Mouse (Mus musculus) ES-E14 (cell line): ENCODE measurements at regions not wholly inside any gene's neighbourhood (a gene's known extent, or its start where the extent isn't known, plus 50 kb on each side); places are given as distances from the start of the nearest gene placed in this dataset.
A peak's percentile ranks its signal among the peaks of the same experiment; 100 is the strongest.

Source experiments
- CHD2 ChIP-seq: IDR thresholded peaks from 2 replicates; pipeline ENCODE4 v1.6.1; 2014; ENCODE audit warnings: mild to moderate bottlenecking, low read depth, low read length, inconsistent platforms
- HCFC1 ChIP-seq: IDR thresholded peaks from 2 replicates; pipeline ENCODE4 v1.6.1; 2012; ENCODE audit warnings: low read length, inconsistent platforms, borderline replicate concordance; ENCODE audit not compliant: insufficient read depth
- MAFK ChIP-seq: IDR thresholded peaks from 2 replicates; pipeline ENCODE4 v1.6.1; 2014; ENCODE audit warnings: mild to moderate bottlenecking, low read depth, low read length, inconsistent platforms; ENCODE audit not compliant: insufficient read depth
- ZC3H11A ChIP-seq: IDR thresholded peaks from 2 replicates; pipeline ENCODE4 v1.6.1; 2012; ENCODE audit warnings: low read depth, mild to moderate bottlenecking, inconsistent platforms, low read length, borderline replicate concordance
- ZNF384 ChIP-seq: IDR thresholded peaks from 2 replicates; pipeline ENCODE4 v1.6.1; 2012; ENCODE audit warnings: low read depth, low read length, inconsistent platforms

DNA sequence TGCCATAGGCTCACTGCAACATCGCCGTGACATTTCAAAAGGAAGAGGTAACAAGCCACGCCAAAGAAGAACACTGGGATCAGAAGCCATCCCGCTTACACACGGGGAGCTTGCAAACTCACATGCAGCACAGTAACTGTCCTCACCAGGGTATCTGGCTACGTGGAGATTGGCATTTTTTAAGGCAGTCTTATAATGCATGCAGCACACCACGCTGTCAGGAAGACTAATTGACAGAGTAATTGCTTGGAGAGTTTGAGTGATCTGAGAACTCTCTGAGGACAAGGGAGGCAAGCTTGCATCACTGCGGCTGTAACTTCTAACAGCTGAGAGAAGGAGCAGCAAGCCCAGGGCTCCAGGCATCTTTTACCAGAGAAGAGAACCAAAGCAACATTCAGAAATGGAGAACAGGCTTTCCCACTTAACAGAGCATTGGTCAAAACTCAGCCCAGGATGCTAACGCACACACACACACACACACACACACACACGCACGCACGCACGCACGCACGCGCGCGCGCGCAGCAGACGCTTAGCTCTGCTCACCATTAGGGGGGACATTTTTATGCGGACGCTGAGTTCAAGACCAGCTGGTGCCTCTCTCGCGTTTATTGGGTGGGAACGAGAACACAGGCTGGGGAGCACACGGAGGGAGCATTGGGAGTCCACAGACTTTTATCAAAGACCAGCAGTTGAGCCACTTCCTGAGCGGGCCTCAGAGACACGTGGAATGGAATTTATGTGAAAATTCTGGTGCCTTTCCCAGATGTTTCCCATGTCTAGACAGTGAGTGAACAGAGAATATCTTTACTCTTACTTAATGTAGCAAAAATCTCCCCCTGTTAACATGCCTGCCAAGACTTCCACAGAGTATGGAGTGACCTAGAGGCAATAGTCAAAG lies 66.6 kb downstream of the 1700129C05Rik start:
- no peak for TF ChIP-seq HCFC1
- no peak for TF ChIP-seq MAFK
- TF ChIP-seq ZC3H11A, result no peak
- TF ChIP-seq ZNF384, result no peak
- peak; percentile 75; the same call in 1 of the 2 replicates for TF ChIP-seq CHD2
